Mouse (Mus musculus) heart, postnatal 4 days (tissue): ENCODE data around the gene Olfr279. TPM values are rescaled to one million over a fixed set of nuclear protein-coding genes. Genes with fewer than 3 reads are reported as not detected.

Experiments
- DNase-seq: peaks from one replicate; pipeline ENCODE4 v3.0.0; 2021
- total RNA-seq, 2 experiments: library from RNA; stranded (reverse); gene quantifications; 2 replicates each; pipeline ENCODE4 v1.2.3; 2021

Olfr279 gene
- not detected for total RNA-seq

DNA sequence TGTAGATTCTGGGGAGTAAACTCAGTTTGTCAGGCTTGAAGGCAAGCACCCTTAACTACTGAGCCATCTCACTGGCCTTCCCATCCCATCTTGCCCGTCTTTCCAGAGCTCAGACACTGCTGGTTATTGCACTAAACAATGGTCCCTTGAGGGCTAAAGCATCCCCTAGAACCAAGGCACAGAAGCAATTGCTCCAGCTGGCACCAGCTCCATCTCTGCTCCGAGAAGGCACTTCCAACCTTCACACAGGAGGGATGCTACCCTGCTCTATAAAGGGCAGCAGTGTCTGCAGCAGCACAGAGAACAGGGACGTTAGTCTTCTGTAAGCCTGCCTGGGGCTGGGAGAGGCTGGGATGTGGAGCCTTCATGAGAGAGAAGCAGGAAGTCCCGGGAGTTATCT, at the start of gene Olfr279:
Gene Olfr279 (plus strand): TSS at position 301 of the 400 bp plus-strand sequence.
- DNase-seq: no peak

GRCm38 (mm10) chr15:98444561-98444960, 47.6 kb upstream of the Olfr279 start:
- DNase-seq: no peak

GRCm38 (mm10) chr15:98448521-98448920, 43.7 kb upstream of the Olfr279 start:
- DNase-seq: no peak

DNA sequence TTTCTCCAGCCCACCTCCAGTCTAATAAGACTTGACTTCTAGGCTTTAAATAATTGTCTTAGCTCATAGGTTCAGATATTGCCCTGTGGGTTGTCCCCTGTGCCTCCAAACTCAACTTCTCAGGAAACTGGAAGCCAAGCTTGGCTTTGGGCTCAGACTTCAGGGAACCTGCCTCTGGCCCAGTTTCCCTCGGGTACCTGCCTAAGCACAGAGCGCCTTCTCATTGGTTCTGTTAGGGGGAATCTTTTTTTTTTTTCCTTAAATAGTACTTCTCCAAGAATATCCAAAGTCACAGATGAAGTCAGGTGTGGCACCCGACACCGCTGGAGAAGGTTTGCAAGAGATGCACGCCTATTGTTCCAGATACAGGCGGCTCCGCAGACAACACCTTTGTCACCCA, 39.9 kb upstream of the Olfr279 start, which contains the start of gene Olfr281:
Gene Olfr281 (plus strand): TSS at position 301 of the 400 bp plus-strand sequence.
- DNase-seq: no peak

DNA sequence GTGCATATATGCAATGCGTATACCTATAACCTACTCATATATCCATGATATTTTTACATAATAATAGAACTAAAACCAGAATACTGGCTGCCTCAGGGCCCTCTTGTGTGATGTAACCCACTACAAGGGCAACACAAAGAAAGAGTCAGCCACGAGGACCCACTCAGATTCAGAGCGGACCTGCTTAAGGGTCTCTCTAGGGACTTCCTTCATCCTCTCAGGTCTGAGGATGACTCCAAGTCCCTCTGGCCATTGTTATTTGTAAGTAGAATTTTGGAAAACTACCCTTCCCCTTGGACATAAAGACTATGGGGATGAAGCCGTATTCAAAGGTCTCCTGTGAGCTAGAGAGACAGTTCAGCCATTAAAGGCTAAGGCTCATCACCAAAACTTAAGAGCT, 22.6 kb upstream of the Olfr279 start, which contains the start of gene OR5BS1P:
Gene OR5BS1P (plus strand): TSS at position 301 of the 400 bp plus-strand sequence.
- no peak for DNase-seq

DNA sequence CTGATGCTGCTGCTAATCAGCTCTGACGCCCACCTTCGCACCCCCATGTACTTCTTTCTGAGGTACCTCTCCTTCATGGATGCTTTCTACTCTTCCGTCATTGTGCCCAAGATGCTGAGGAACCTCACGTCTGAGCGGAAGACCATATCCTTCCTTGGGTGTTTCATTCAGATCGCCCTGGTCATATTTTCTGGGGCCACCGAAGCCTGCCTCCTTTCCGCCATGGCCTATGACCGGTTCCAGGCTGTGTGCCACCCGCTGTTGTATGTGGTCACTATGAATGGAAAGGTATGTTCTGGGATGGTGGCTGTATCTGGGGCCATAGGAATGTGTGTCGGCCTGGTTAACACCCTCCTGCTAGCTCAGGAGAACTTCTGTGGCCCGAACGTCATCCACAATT, 20.7 kb upstream of the Olfr279 start:
- no peak for DNase-seq

GRCm38 (mm10) chr15:98474958-98475357, 17.2 kb upstream of the Olfr279 start:
- DNase-seq: no peak

GRCm38 (mm10) chr15:98475382-98475781, 16.8 kb upstream of the Olfr279 start:
- peak; percentile 62 for DNase-seq

DNA sequence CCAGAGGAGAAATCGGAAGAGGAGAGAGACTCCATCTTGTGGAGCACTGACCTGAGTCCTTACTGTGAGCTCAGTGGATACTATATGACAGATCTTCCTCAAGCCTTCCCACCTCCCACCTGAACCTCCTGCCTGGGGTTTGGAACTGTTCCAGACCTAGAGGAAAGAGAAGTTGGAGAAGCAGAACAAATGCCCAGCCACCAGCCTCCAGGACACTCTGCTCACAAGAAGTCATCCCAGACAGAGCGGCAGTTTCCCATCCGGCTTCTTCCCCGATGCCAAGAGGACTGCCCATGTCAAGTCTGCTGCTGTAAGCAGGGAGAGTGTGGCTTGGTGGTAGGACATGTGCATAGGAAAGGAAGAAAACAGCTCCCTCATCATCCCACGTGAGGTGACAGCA, 15.9 kb upstream of the Olfr279 start:
- no peak for DNase-seq

- DNase-seq: no peak
Observed at GRCm38 (mm10) chr15:98479568-98480102, 12.6 kb upstream of the Olfr279 start.

GRCm38 (mm10) chr15:98482701-98483100, 9.5 kb upstream of the Olfr279 start, which contains the start of gene Lalba:
Lalba (minus strand) TSS chr15:98482721.
- no peak for DNase-seq

- peak; percentile 43 for DNase-seq
Observed at GRCm38 (mm10) chr15:98483907-98484886, 8.0 kb upstream of the Olfr279 start.

DNA sequence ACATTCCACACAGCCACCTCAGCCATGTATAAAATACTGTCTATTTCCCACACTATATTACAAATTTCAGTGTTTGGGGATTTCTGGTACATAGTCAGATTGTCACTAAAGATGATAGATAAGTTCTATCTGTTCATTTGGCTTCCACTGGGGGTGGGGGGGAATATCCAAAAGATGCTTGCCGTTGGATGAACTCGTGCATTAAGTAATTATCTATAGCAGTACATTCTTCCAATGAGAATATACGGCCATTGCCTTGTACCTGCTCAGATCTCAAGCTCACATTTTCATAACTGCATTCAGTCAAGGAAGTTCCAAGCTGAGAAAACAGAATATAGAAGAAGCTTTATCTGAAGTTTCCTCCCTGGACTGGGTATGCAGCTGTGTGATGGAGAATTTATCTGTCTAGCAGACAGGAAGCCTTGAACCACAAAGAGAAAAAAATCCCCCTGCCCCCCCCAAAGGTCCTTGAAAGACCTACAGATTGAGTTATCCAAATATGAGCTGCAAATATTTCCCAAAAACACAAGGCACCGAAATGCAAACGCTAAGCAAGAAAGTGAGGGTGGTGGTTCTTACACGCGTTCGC, 5.7 kb upstream of the Olfr279 start:
- no peak for DNase-seq

- DNase-seq: no peak
Observed at GRCm38 (mm10) chr15:98491332-98491731, 870 bp upstream of the Olfr279 start.

DNA sequence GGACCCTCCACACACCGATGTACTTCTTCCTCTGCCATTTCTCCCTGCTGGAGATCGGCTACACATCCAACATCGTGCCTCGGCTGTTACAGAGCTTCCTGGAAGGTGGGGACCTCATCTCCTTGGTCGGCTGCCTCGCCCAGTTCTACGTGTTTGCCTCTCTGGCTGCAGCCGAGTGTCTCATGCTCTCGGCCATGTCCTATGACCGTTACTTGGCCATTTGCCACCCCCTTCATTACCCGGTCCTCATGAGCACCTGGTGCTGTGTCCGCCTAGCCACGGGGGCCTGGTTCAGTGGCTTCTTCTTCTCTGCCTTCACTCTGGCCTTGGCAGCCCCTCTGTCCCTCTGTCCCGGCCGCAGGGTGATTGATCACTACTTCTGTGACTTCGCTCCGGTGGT, 5.4 kb downstream of the Olfr279 start:
- DNase-seq: no peak

DNA sequence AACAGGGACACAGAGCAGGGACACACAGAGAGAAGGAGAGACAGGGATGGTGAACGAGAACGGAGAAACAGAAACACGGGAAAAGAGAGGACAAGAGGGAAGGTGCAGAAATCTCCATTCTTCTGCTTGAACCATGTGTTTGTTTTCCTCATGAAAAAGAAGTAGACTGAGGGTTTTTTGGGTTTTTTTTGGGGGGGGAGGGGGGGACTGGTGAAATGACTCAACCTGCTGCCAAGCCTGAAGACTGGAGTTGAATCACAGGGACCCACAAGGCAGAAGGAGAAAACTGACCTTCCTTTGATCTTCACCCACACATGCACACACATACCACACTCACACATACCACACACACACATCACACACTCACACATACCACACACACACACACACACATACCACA, 11.1 kb downstream of the Olfr279 start:
- DNase-seq: no peak

DNA sequence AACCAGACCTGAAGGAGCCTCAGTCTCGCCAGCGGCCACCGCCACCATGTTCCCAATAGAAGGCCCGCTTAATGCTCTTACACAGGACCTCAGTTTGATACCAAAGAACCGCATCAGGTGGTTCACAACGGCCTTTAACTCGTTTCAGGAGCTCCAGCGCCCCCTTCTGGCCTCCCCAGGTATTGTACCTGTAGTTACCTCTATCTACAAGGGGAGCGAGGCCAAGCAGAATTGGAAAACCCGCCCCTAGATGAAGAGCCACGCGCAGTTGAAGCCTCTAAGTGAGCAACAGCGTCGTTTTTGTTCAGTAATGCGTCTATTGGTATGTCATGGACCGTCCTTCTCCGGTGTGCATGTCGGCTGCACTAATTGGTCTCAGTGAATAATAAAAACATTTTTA, 12.3 kb downstream of the Olfr279 start:
- DNase-seq: peak; percentile 84

DNA sequence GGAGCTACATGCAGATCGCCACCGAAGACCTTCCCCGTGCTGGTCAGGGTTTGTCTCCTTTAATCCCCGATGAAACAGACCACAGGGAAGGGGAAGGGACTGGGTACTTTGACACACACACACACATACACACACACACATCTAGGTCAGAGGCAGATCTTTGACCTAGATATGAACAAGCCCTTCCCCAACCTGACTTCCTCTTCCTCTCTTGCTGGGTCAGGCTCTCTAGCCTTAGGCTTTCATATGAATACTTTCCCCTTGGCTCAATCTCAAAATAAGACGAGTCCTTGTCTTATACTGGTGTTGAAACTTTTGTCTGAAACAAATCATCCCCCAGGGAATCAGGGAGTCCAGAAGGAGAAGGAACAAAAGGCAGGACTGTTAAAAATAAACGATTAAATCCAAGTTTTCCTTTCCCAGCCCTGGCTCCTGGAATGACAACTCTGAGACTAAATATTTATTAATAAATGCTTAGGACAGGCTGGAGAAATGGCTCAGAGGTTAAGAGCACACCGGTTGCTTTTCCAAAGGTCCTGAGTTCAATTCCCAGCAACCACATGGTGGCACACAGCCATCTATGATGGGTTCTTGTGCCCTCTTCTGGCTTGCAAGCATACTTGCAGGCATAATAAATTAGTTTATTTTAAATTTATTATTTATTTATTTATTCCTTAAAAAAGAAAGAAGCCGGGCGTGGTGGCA, 14.2 kb downstream of the Olfr279 start:
- no peak for DNase-seq

GRCm38 (mm10) chr15:98507321-98507720, 15.1 kb downstream of the Olfr279 start:
- no peak for DNase-seq

DNA sequence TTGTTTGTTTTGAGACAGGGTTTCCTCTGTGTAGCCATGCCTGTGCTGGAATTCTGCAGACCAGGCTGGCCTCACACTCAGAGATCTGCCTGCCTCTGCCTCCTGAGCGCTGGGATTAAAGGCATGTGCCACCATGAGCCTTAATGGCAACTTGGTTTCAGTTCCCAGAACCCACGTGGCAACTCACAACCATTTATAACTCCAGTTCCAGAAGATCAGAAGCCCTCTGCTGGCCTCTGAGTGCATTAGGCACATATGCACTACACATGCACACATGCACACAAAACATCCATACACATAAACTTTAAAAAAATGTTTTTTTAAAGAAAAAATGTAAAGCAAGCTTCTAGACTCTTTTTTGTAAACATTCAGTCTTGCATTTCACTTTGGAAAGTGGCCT, 17.2 kb downstream of the Olfr279 start:
- no peak for DNase-seq

GRCm38 (mm10) chr15:98510438-98511385, 18.5 kb downstream of the Olfr279 start:
- peak; percentile 89 for DNase-seq
